Mouse (Mus musculus): ENCODE data around the gene Crocc2.

Gene Crocc2

DNA sequence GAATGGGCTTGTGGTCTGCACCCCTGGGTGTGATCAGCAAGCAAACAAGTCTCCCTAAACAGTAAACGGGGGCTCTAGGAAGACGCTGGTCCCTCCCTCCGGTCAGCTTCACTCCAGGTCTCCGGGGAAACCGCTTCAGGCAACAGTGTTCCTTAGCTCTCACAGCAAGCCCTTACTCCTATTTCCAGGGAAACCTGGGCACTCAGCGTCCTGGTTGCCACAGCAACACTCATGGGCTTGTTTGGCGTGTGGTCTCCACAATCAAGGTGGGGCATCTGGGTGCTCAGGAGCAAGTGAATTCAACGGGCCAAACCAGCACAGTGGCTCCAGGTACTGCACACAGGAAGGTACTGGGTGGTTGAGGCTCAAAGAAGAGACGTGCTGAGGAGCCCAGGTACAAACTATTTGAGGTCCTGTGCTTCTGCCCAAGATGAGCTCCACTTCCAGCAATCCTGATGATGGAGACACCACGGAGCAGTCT lies at the start of gene Crocc2:
Gene Crocc2 (plus strand): TSS at position 431 of the 481 bp plus-strand sequence.
- DNase-seq, result no peak

DNA sequence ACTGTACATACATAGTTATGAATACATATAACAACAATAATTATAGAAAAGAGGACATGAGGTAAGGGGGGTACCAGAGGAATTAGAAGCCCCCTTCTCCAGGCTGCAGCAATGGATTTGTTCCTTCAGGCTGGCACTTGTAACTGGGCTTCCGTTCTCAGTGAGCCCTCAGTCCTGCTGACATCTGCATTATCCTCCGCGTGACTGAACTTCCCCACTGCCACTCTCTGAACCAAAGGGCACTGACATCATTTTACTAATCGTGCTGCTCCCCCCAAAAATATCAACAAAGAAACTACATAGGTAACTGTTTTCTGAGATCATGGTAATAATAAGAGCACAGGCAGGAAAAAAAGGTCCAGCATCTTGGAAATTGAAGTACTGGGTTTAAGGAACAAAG lies 49.7 kb upstream of the Crocc2 start:
- DNase-seq, result no peak

DNA sequence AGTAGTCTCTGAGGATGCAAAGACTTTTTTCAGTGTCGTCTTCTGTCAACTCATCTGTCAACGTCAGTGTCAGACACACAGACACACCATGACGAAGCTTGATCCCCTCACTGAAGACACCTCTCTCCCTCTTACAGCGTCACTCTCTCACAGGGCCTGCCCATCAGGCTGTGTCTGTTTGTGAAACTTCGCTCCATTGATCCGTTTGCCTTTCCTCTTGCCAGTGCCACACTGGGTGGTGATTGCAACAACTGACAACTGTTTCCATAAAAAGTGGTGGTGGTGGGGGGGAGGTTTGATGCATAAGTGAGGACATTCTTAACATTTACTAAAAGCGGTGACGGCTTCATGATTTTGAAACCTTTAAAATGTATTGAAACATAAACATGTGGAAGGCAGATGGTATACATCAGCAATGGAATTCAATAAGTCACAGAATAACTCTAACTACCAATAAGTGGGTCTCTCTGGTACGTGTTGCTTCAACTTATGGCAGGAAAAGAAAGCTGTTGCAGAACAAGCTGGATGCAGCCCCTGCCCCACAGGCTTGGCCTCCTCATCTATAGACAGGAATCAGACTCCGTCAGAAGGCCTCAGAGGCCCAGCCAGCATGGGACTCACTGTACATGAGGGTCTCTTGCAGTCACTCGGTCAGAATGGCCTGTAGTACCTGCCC lies 45.2 kb upstream of the Crocc2 start:
- no peak for DNase-seq

DNA sequence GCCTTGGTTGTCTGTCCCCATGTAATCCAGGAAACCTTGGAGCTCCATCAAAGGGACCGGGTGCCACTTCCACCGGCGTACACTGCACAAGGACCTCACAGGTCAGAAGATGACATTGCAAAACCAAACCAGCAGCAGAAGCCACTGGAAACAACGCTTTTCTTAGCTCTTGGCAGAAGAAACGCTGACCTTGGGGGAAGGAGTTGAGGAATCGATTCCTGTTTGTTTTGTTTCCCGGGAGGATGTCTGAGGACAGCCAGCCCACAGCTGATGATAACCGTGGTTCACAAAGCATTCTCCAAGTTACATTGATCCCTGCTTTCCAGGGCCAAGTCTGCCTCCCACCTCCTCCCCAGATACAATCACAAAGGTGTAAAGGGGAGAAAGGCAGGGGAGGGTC lies 44.5 kb upstream of the Crocc2 start:
- no peak for DNase-seq

DNA sequence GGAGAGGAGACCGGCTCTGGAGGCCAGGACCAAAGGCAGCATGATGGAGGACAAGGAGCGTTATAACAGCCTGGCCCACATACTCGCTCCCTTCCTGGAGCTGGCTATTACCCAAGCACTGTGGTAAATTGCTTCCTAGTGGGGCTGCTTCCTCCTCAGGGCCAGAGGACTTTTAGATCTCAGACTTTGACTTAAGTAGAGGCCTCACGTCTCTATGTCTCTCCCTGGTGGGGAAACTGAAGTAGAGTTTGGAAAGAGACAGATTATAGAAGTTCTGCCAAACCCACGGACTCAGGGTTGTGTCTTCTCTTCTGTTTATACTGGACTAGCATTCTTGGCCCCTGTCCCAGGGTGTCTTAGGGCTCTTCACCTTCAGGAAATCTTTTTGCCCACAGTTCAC lies 43.3 kb upstream of the Crocc2 start:
- no peak for DNase-seq

DNA sequence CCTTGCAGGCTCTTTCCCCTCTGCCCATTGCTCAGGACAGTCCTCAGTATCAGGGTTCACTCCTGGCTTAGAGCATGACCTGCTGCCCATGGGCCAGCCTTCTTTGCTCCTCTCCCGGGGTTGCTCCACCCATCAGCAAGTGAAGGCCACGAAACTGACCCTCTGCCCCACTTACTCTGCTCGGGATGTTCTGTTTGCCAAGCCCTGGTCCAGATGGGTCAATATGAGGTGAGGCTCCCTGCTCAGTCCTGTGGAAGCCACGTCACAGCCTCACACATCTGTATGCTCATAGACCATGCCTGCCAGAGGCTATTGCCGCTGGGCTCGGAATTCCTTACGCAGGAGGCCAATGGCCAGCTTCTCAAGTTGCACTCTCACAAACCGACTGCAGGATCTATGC lies 40.3 kb upstream of the Crocc2 start:
- no peak for DNase-seq

DNA sequence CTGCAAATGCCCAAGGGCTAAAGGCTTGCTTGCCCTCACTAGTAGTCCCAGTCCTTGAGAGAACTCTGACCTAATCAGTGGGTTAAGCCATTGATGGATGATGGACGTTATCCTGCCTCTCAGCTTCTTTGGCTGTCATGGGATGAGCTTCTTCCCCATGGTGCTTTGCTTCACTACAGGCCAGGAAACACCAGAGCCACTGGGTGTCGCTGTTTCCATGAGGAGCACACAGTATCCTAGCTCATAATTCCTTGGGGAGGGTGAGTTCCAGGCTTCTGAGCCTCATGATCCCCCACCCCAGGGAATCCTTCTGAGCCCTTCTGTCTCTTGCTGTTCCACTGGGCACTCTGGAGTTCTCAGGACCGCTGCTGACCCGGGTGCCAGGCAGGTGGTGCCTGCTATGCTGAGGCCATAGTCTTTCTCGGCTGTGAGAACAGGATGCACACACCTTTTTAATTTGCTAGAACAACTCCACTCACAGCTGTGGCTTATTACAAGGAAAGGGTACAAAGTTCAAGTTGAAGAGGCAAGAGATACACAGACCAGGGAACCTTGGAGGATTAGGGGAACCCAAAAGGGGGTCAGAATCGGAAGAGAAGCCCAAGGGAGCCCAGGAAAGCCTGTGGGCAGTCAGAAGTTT lies 39.7 kb upstream of the Crocc2 start:
- peak; percentile 81 to 91 for DNase-seq

DNA sequence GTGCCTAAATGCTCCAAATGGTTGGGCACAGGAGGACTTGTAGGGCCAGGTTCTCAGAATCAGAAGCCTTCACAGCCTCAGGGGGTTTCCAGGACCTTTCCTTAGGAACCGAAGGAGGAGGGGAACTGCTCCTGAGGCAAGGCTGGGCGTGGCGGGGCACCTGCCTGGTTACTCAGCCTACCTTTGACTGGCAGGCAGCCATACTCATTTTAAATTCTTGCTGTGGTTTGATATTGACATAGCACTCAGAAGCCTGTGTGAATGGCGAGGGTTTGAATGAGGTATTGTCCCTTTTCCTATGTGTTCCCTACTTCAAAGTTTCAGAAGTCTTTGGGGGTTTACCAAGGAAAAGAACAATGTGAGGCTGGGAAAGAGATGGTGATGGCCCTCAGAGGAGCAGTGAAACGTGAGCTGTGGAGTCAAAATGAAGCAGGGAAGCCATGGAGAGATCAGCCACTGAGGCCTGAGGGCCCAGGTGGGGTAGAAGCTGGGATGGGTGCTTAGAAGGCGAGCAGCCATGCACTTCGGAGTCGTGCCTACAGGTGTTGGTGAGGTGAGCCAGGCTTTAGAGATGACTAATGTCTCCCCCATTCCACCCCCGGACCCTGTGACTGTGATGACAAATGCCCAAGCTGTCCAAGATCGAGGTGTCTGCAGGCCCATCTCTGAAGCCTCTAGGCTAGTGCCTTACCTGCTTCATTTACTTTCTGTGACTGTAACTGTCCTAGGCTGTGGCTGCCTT lies 38.1 kb upstream of the Crocc2 start:
- DNase-seq, result no peak

DNA sequence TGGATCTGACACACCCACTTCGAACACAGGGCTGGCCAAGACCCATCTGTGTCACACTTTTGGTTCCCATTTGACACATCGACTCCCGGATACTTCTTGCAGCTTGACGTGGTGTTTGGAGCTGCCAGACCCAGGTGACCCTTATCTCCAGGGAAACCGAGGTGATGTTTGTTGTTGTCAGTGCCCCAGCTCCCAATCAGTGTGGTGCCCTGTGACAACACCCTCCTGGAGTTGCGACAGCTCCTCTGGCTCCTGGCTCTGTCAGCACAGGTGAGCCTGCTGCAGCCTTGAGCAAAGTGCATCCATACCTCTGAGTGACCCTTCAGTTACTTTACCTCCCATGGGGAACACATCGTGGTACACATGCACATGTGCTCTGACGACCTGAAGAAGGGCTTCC lies 35.8 kb upstream of the Crocc2 start:
- no peak for DNase-seq

DNA sequence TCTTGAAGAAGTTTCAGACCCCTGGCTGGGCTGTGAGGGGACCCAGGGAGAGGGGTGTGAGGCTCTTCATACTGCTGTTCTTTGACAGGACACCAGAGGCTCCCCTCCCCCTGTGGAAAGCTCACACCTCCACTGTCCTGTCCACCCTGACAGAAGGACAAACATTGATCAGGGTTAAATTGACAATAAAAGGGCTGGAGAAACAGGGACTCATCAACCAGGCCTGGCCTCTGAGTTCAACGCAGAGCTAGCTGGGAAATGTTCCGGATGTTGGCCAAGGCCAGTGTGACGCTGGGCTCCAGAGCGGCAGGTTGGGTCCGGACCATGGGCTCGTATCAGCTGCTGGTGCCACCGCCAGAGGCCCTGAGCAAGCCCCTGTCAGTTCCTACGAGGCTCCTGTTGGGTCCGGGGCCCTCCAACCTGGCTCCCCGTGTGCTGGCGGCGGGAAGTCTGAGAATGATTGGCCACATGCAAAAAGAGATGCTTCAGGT lies 33.4 kb upstream of the Crocc2 start, which contains the start of gene Agxt:
Gene Agxt (plus strand): TSS at position 205 of the 491 bp plus-strand sequence.
- no peak for DNase-seq

DNA sequence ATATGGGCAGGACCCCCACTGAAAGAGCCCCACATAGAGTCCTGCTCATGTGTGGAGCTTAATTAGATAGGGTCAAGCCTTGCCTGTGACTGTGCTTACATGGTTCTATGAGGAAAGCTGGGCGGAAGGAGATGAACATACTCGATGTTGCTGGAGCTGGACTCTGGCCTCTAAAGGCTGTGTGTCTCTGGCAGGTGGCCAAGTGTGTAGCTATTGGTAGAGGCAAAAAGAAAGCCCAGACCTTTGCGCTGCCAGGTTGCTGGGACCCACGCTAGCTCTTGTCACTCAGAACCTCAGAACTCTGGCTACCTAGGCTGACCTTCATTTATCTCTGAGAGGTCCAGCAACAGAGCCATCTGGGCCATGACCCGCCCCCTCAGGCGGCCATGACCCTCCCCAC lies 30.0 kb upstream of the Crocc2 start:
- DNase-seq, result peak in 1 of 2 experiments; percentile 52

DNA sequence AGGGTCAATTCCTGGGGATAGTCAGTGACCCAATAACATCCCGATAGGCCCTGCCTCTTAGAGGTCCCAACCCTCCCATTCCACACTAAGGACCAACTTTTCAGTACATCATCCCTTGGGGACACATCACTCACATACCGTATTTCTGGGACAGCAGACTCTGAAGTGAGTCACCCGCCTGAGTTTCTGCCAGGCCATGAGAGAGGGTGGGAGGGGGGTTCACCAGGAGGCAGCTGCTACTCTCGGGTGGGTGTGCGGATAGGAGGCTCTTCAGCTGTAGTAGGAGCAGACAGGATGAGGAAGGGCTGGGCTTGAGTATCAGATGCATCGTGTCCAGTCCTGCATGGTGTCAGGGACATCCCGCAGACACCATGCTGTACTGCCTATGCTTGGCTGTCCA lies 28.8 kb upstream of the Crocc2 start:
- no peak for DNase-seq

DNA sequence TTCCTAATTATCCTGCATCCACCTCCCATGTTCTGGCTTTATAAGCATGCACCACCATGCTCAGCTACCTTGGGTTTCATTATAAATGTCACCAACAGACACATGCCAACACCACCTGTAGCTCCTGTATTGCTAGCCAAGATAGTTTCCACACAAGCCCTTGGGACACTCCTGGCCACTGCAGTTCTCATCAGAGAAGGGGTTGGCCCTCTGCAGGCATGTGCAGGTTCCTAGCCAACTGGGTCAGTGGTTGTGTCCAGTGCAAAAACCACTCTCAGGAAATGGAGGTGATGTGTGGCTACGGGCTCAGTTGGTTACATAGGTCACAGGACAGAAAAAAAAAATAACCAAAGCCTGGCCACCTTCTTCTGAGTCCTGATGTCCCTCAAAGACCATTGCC lies 25.7 kb upstream of the Crocc2 start:
- DNase-seq, result no peak

DNA sequence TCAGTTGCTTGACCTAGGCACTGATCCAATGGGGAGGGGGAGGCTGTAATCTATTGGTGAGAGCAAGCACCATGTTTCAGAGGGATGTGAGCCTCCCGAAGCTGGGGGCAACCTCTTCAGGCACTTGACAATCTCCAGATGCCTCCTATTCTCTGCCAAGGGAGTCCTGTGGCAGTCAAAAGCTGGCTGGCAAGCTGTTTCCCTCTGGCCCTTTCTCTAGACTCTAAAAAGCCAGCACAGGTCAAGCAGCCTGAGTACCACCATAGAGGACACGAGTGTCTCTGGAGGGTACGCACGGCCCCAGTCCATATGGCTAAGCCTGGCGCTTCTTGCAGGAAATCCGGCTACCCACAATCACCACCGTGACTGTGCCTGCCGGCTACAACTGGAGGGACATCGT lies 24.3 kb upstream of the Crocc2 start:
- DNase-seq, result peak; percentile 13 to 23

DNA sequence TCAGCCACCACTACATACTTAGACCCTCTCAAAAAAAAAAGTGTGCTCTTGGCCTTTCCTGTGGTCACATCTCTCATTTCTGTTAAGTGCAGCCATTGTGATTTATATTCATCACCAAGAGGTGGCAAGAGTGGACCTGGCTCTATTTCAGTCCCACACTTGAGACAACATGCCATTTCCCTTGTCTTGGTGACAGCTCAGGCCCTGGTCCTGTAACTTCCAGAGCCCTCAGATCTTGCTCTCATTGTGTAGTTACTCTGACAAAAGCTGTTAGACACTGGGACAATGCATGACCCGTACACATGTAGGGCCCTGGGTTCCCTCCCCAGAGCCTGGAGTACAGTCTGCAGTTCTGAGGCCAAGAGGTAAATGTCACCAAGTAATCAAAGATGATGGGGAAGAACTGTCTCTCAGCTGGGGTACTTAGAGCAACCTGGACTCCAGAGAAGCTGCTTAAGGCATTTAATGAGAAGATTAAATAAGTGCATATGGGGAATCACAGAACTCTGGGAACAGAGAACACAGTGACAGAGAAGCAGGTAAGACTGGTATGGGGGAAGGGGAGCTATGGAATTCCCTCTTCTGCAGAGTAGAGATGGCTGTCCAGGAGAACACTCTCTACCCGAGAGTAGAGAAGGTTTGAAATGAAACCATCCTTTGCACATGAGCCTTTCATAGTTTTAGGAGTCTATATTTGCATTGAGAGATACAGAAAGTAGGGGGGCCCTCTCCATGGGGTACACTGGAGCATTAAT lies 17.4 kb upstream of the Crocc2 start:
- DNase-seq, result no peak

DNA sequence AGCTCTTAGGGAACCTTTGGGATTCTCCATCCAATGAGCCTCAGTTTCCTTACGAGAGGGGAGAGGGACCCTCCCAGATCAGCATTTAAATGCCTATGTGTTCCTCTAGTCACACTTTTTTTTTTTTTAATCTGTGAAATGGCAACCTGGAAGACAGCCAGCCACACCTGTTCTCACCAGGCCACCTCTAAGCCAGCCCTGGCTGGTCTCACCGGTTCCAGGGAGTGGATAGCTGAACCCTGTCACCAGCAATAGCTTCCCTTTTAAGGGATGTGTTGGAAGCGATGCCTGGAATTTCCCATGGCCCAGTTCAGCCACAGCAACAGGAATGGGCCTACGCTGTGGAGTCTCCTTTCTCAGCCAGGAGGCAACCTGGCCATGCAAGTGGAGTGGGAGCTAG lies 11.0 kb upstream of the Crocc2 start:
- DNase-seq, result peak; percentile 25 to 29

DNA sequence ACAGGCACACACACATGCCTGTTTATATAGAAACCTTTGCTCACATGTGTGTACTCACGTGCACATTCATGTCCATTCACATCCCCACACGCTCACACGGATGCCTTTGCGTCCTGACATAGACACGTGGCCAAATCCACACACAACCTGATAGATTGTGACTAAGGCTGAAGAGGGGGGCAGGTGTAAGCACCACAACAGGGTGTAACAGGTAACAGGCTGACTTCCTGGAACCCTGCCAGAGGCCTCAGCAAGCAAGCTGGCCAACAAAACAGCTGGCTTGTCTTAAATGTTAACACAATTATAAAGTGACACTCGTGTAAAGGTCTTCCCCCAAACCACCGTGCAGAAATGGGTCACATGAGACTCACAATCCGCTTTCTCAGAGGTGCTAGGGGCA lies 9.6 kb upstream of the Crocc2 start:
- DNase-seq, result peak in 1 of 2 experiments; percentile 33

DNA sequence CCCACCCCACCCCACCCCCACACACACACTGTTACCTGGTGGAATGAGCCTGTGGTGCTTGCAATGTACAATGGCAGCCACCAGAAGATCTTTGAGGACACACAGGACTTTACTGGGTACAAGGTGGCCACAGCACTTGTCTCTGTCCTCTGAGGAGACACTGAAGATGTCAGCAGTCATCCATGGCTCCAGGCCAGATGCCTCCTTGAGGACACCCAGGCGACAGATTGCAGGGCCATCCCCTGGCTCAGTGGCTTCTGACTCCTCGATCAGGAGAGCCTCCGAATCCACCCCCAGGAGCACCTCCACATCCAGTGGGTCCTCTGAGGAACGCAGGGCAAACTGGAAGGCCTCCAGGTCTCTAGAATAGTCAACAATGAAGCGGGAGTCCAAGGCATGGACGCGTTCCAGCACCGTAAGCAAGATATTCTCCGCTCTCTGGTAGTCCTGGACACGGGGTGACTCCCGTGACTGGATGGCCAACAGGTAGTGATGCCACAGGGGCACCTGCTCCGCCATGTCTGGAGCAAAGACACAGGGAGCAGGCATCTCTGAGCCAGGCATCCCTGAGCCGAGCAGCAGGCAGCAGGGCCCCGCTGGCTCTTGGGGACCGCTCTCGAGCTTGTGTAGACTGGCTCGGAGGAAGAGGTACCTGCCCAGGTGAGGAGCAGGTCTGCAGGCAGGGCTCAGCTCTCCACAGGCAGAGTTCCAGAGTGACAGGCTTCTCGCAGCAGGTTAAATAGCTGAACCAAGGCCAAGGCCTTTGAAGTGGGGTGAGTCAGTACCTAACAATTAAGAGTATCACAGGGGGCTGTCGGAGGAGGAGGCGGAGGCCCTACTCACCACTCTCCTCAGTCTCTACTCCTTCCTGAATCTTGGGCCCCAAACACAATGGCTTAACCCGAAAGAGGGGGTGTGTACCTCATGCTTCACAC lies 8.7 kb upstream of the Crocc2 start:
- peak; percentile 41 to 66 for DNase-seq

DNA sequence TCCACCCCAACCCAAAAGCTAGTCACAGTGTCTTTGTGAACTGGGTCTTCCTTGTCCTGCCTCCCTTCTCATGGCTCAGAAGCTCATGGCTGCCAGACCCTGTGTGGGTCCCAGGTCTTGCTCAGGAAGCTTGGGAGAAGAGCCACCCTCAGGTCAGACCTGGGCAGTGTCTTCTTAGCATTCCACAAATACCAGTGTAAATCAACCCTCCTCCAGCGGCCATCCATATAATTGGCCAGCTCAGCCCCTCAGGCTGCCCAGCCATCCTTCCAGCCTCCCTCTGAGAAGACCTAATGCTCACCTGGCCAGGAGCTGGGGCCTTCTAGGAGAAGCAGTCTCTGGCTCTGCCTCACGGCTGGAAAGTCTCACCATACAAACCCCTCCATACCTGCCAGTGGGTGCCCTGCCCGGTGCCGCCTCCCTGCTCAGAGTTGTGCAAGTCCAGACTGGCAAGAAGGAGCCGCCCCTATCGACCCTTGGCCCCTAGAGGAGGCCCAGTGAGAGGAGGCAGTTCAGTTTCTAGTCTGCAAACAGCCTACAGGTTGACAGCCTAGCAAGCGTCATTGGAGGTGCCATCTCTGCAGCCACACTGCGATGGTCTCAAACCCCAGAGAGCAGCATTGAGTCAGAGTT lies 7.9 kb upstream of the Crocc2 start, which contains the start of gene 2310007B03Rik:
Gene 2310007B03Rik (minus strand): TSS at position 448 of the 633 bp plus-strand sequence.
- DNase-seq, result no peak

DNA sequence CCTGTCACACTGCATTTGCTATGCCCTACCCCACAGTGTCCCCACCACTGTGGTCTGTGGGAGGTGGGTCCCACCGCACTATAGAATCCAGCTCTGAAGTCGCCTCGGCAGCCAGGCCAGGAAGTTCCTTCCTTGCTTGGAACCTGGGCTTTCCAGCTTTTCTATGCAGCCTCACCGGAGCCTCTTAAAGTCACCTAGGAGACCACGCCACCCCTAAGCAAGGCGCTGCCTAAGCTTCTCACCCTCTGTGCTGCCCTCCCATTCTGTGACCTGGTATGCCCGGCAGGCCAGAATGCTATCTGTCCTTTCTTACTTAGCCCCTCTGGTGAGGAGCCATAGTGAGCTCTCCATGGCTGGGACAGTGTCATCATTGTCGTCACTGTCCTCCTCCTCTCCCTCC lies 7.2 kb upstream of the Crocc2 start:
- DNase-seq, result no peak

DNA sequence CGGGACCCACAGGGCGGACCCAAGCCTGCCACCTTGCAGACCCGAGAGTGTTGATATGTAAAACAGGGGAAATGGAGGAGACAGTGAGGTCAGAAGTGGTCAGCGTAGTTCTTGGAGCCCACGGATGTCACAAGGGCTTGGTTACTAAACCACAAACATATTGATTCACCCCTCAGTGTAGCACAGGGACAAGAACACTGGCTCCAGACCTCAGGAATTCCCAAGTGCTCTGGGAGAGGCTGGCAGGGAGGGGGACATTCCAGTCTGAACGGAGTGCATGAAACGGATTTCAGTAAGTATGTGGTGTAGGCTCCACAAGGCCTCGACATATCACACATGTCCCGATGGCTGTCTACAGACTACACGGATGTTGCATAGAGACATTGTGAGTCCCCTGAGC lies 6.6 kb upstream of the Crocc2 start:
- DNase-seq, result no peak
